Mouse (Mus musculus) megakaryocyte, embryonic 14.5 days (primary cell): ENCODE results near the gene Slc35e3. TPM values are rescaled to one million over a fixed set of nuclear protein-coding genes. Genes with fewer than 3 reads are reported as not detected.

Experiments
- H3K27me3 ChIP-seq: replicated peaks from 2 replicates; pipeline ENCODE3; 2012; ENCODE audit warnings: inconsistent platforms
- H3K36me3 ChIP-seq: replicated peaks from 2 replicates; pipeline ENCODE3; 2012; ENCODE audit warnings: low read length, inconsistent platforms, mixed read lengths
- H3K4me1 ChIP-seq: 2 replicates; pipeline ENCODE4 v1.6.1; 2012; ENCODE audit warnings: inconsistent platforms
- H3K4me3 ChIP-seq: replicated peaks from 2 replicates; pipeline ENCODE3; 2012; ENCODE audit warnings: moderate library complexity, mild to moderate bottlenecking, inconsistent platforms
- H3K9me3 ChIP-seq: 2 replicates; pipeline ENCODE4 v1.6.1; 2012; ENCODE audit warnings: inconsistent platforms
- FLI1 ChIP-seq: IDR thresholded peaks from 2 replicates; pipeline ENCODE4 v1.6.1; 2012; ENCODE audit warnings: low read length, inconsistent platforms, mixed read lengths
- GATA1 ChIP-seq: IDR thresholded peaks from 3 replicates; pipeline ENCODE4 v1.6.1; 2012; ENCODE audit warnings: mixed read lengths, low read length, inconsistent platforms, borderline replicate concordance
- polyA plus RNA-seq: library from polyadenylated mRNA; stranded (reverse); fragments of >175 nt; gene quantifications from 2 replicates; pipeline ENCODE4 v1.2.3, GENCODE M21; 2012; ENCODE audit warnings: low replicate concordance; ENCODE audit not compliant: insufficient read depth

Gene Slc35e3
- polyA plus RNA-seq, 1 experiment: 0.47 TPM

DNA sequence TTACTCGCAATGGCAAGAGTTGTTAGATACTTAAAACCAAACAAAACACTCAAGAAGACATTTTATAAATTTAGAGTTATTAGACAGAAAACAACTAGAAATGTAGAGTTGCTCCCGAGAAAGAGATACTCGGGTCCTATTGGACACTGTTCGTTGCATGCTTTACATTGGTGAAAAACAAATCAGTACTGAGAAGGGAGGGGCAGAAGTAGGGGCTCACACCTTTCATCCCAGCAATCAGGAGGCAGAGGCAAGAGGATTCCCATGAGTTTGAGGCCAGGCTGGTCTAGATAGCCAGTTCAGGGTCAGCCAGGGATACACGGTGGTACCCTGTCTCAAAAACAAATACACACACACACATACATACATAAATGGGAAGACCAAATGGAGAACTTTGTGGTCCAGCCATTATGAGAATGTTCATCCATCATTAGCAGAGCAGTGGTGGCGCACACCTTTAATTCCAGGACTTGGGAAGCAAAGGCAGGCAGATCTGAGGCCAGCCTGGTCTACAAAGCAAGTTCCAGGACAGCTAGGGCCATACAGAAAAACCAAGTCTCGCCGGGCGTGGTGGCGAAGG lies 54.7 kb downstream of the Slc35e3 start:
- Histone ChIP-seq H3K4me3 (no peak overlapping the region), H3K36me3 (peaks cover 88% of the 10 kb centered on the region), H3K9me3 (no peaks in the 10 kb centered on the region), H3K27me3 (no peaks in the 10 kb centered on the region), H3K4me1 (peaks cover 4% of the 10 kb centered on the region; the same call in 1 of the 2 replicates)
- no peak for TF ChIP-seq FLI1
- TF ChIP-seq GATA1: no peak

DNA sequence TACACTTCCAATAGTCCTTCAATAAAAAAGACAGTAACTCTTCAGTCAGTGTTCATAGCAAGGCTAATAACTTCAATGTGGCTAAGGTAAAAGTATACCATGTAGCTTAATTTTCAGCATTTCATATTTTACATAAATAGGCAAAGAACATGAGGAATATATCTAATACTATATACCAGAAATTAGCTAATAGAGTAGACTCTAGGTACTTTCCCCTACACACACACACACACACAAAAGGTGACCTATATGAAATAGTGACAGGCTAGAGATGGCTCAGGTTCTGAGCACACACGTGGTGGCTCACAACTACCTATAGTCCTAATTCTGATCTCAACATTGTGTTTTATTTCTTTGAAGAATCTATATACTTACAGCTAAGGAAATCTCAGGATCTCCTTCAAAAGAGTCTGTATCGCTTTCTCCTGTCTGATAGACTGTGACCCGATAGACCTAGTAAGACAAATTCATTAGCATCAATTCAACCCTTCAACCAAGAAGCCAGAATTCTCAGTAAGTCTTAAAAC lies 55.3 kb downstream of the Slc35e3 start:
- Histone ChIP-seq H3K9me3 (no peaks in the 10 kb centered on the region), H3K4me3 (no peak overlapping the region), H3K4me1 (peaks cover 5% of the 10 kb centered on the region; the same call in 1 of the 2 replicates), H3K27me3 (no peaks in the 10 kb centered on the region), H3K36me3 (peaks cover 82% of the 10 kb centered on the region)
- no peak for TF ChIP-seq FLI1
- no peak for TF ChIP-seq GATA1

- Histone ChIP-seq H3K9me3 (no peaks in the 10 kb centered on the region), H3K4me1 (peaks cover 8% of the 10 kb centered on the region; the same call in 1 of the 2 replicates), H3K4me3 (no peak overlapping the region), H3K27me3 (no peaks in the 10 kb centered on the region), H3K36me3 (peaks cover 74% of the 10 kb centered on the region)
- TF ChIP-seq FLI1: no peak
- TF ChIP-seq GATA1: no peak
Observed at GRCm38 (mm10) chr10:117690101-117690352, 56.1 kb downstream of the Slc35e3 start.

GRCm38 (mm10) chr10:117689297-117690100 lies 56.7 kb downstream of the Slc35e3 start:
- TF ChIP-seq GATA1 (no peak), FLI1 (no peak)
- Histone ChIP-seq H3K4me3 (no peak overlapping the region), H3K4me1 (peaks cover 5% of the 10 kb centered on the region; the same call in 1 of the 2 replicates), H3K9me3 (no peaks in the 10 kb centered on the region), H3K27me3 (no peaks in the 10 kb centered on the region), H3K36me3 (peaks cover 69% of the 10 kb centered on the region)

DNA sequence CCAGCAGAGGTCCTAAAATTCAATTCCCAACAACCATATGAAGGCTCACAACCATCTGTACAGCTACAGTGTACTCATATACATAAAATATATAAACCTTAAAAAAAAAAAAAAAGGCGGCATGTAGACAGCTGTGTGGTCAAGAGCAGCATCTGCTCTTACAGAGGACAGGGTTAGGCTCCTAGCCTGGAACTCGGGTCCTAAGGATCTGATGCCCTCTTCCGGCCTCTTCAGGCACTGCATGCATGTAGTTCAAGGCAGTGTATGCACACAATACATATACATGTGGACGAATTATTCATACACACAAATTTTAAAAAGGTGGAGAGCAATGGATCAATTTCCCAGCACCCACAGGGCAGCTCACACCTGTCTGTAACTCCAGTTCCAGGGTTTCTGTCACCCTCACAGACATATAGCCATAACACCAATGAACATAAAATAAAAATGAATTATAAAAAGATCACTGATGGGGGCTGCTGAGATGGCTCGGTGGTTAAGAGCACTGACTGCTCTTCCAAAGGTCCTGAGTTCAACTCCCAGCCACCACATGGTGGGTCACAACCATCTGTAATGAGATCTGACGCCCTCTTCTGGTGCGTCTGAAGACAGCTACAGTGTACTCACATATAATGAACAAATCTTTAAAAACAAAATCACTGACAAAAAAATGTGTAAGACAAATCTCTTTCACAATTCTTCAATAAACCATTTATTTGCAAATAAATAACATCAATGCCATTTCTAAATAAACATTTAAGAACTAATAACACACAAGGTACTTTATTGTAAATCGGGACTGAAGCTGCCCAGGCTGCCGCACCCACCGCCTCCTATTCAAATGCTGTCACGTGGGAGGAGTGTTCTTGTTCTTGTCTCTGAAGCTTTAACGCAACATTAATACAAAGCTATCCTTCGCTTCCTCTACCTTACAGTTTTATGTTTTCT lies 57.7 kb downstream of the Slc35e3 start:
- peaks cover 8% of the 10 kb centered on the region; the same call in 1 of the 2 replicates for H3K4me1 ChIP-seq
- no peak for TF ChIP-seq FLI1
- no peak for TF ChIP-seq GATA1
- H3K9me3 ChIP-seq: no peaks in the 10 kb centered on the region
- peaks cover 58% of the 10 kb centered on the region for H3K36me3 ChIP-seq
- H3K4me3 ChIP-seq: no peak overlapping the region
- peaks cover 3% of the 10 kb centered on the region for H3K27me3 ChIP-seq

DNA sequence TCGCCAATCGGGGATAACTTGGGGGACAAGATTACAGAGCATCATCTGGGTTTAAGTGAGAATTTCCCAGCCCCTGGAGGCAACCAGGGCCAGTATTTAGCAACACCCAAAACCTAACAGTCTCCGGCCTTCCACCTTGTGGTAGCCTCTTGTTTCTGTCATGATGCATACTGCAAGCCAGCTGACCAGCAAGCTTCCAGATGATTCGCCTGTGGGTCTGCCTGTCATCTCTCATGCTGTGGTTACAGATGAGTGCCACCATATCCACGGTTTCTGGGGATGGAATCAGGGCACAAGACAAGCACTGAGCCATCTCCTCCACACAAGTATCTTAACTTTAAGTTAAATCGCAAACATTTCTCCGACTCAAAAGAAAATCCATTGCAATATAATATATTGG lies 58.6 kb downstream of the Slc35e3 start:
- Histone ChIP-seq H3K36me3 (peaks cover 51% of the 10 kb centered on the region), H3K4me3 (no peak overlapping the region), H3K9me3 (no peaks in the 10 kb centered on the region), H3K4me1 (peaks cover 8% of the 10 kb centered on the region; the same call in 1 of the 2 replicates), H3K27me3 (peaks cover 3% of the 10 kb centered on the region)
- TF ChIP-seq FLI1: no peak
- TF ChIP-seq GATA1: no peak

- peaks cover 46% of the 10 kb centered on the region for H3K36me3 ChIP-seq
- TF ChIP-seq GATA1 (no peak), FLI1 (no peak)
- H3K4me1 ChIP-seq: peaks cover 8% of the 10 kb centered on the region; the same call in 1 of the 2 replicates
- H3K4me3 ChIP-seq: no peak overlapping the region
- peaks cover 3% of the 10 kb centered on the region for H3K27me3 ChIP-seq
- H3K9me3 ChIP-seq: no peaks in the 10 kb centered on the region
Observed at GRCm38 (mm10) chr10:117687018-117687417, 59.1 kb downstream of the Slc35e3 start.

GRCm38 (mm10) chr10:117685849-117686591 lies 60.1 kb downstream of the Slc35e3 start:
- no peak overlapping the region for H3K4me3 ChIP-seq
- TF ChIP-seq GATA1 (no peak), FLI1 (no peak)
- H3K9me3 ChIP-seq: no peaks in the 10 kb centered on the region
- peaks cover 37% of the 10 kb centered on the region for H3K36me3 ChIP-seq
- H3K4me1 ChIP-seq: peaks cover 8% of the 10 kb centered on the region; the same call in 1 of the 2 replicates
- peaks cover 5% of the 10 kb centered on the region for H3K27me3 ChIP-seq
